Mouse (Mus musculus) neural tube, embryonic 12.5 days (tissue): ENCODE data around the gene Myh14. TPM values are rescaled to one million over a fixed set of nuclear protein-coding genes. Genes with fewer than 3 reads are reported as not detected.

ENCODE experiments used
- ATAC-seq: fragments of 200-750 bp; cut with Nextera tagmentation; 2 replicates; pipeline ENCODE4 v1.8.0; 2017; ENCODE audit warnings: low read depth, mild to moderate bottlenecking, moderate TSS enrichment, moderate library complexity; ENCODE audit not compliant: low FRiP score
- H3K27ac ChIP-seq: fragments of 300-500 bp; sonication (generic); 2 replicates; pipeline ENCODE4 v1.5.1; 2016
- H3K27me3 ChIP-seq: fragments of 300-500 bp; sonication (generic); replicated peaks from 2 replicates; pipeline ENCODE4 v1.6.1; 2016; ENCODE audit warnings: mild to moderate bottlenecking
- H3K36me3 ChIP-seq: fragments of 300-500 bp; sonication (generic); 2 replicates; pipeline ENCODE4 v1.6.1; 2016; ENCODE audit warnings: mild to moderate bottlenecking
- H3K4me1 ChIP-seq: fragments of 300-500 bp; sonication (generic); 2 replicates; pipeline ENCODE4 v1.6.1; 2016
- H3K4me2 ChIP-seq: fragments of 300-500 bp; sonication (generic); replicated peaks from 2 replicates; pipeline ENCODE4 v1.6.1; 2016; ENCODE audit warnings: mild to moderate bottlenecking
- H3K4me3 ChIP-seq: fragments of 300-500 bp; sonication (generic); 2 replicates; pipeline ENCODE4 v1.5.1; 2016
- H3K9ac ChIP-seq: fragments of 300-500 bp; sonication (generic); 2 replicates; pipeline ENCODE4 v1.6.1; 2016; ENCODE audit warnings: mild to moderate bottlenecking
- H3K9me3 ChIP-seq: fragments of 300-500 bp; sonication (generic); 2 replicates; pipeline ENCODE4 v1.6.1; 2016; ENCODE audit warnings: mild to moderate bottlenecking
- WGBS: fragments of 180-500 bp; shearing (Covaris S2); methylation state at CpG from one replicate; pipeline ENCODE4 v1.1.7; 2016; 5-methylcytosine and 5-hydroxymethylcytosine counted together
- polyA plus RNA-seq: library from polyadenylated mRNA; unstranded; fragments of >200 nt; fragmentation: Nextera tagmentation; extraction: Ambion mirVana; gene quantifications from 2 replicates; pipeline ENCODE4 v1.2.1, GENCODE M21; 2016

Gene Myh14
- polyA plus RNA-seq, 1 experiment from 2014 or later = 2.5 TPM

DNA sequence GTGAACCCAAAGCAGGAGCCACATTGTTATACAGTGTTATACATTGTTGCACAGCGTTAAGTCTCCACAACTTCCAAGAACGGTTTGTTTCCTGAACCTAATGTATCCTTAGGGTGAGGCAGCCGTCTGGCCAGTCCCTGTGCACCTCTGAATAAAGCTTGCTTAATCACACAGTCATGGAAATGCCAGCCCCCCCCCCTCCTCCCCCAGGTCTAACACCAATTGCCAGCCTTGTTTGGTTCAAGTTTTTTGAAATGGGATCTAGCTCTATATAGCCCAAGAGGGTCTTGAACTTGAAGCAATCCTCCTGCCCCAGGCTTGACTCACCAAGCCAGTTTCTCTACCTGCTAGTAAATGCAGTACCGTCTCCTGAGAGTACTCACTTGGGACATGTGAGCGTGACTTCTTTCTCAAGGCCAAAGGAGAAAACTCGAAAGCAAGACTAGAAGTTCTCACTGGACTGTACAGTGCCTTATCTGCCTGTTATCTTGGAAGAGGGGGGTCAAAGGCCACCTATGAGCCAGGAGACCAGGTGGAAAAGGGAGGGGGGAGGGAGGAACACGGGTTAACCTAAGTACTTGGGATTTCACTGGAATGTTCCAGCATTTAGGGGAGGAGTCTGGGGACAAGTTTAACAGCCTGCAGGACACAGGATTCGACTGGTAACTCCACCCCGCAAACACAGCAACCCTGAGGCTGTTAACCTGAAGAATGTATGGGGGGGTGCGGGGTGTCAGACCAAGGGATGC lies 23.0 kb upstream of the Myh14 start:
- H3K4me3 ChIP-seq = no peak overlapping the region
- no peak overlapping the region for H3K4me2 ChIP-seq
- H3K9ac ChIP-seq = no peak overlapping the region
- WGBS = 77% methylated on average over 10 of the region's 10 CpGs
- no peaks in the 10 kb centered on the region for H3K27me3 ChIP-seq
- no peaks in the 10 kb centered on the region for H3K9me3 ChIP-seq
- H3K27ac ChIP-seq = no peak overlapping the region
- 0 out of 2 replicates have a peak, but pooled peaks cover 6% of the 10 kb centered on the region for H3K4me1 ChIP-seq
- H3K36me3 ChIP-seq = no peaks in the 10 kb centered on the region
- ATAC-seq = no peak

DNA sequence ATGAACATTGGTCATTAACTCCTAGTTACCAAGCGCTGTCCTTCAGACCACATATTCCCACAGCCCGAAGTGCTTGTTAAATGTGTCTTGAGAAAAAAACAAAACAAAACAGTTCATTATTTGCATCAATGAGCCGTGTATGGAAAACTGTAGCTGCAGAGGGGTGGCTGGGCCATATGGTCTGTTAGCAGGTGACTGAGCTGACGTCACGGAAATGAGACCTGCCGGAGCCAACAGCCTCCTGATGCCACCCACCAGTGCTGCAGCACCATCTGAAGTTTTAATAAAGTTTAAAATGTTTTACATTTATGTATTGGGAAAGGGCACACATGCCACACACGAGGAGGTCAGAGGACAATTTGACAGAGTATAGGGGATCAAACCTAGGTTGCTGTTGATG lies 18.7 kb upstream of the Myh14 start:
- H3K9me3 ChIP-seq = no peaks in the 10 kb centered on the region
- H3K27me3 ChIP-seq = no peaks in the 10 kb centered on the region
- H3K36me3 ChIP-seq = no peaks in the 10 kb centered on the region
- WGBS = 90% methylated on average over 7 of the region's 7 CpGs
- no peak overlapping the region for H3K4me2 ChIP-seq
- no peak overlapping the region for H3K27ac ChIP-seq
- ATAC-seq = no peak
- H3K4me3 ChIP-seq = no peak overlapping the region
- no peaks in the 10 kb centered on the region for H3K4me1 ChIP-seq
- H3K9ac ChIP-seq = no peak overlapping the region

DNA sequence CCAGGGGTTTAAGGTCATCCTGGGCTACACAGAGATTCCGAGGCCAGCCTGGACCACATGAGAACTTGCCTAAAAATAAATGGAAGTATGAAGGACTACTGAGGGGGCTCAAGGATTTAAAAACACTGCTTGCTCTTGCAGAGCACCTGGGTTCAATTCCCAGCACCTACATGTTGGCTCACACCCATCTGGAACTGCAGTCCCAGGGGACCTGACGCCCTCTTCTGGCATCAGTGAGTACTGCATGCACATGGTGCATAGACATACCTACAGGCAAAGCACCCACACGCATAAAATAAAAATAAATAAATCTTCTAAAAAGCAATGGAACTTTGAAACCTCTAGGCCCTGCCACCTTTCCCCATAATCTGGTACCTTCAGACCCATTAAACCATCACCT lies 18.2 kb upstream of the Myh14 start:
- Histone ChIP-seq H3K4me1 (no peaks in the 10 kb centered on the region), H3K4me3 (no peak overlapping the region), H3K27me3 (no peaks in the 10 kb centered on the region), H3K9me3 (no peaks in the 10 kb centered on the region), H3K36me3 (no peaks in the 10 kb centered on the region), H3K27ac (no peak overlapping the region), H3K9ac (no peak overlapping the region), H3K4me2 (no peak overlapping the region)
- WGBS = 73% methylated on average over 3 of the region's 3 CpGs
- no peak for ATAC-seq

DNA sequence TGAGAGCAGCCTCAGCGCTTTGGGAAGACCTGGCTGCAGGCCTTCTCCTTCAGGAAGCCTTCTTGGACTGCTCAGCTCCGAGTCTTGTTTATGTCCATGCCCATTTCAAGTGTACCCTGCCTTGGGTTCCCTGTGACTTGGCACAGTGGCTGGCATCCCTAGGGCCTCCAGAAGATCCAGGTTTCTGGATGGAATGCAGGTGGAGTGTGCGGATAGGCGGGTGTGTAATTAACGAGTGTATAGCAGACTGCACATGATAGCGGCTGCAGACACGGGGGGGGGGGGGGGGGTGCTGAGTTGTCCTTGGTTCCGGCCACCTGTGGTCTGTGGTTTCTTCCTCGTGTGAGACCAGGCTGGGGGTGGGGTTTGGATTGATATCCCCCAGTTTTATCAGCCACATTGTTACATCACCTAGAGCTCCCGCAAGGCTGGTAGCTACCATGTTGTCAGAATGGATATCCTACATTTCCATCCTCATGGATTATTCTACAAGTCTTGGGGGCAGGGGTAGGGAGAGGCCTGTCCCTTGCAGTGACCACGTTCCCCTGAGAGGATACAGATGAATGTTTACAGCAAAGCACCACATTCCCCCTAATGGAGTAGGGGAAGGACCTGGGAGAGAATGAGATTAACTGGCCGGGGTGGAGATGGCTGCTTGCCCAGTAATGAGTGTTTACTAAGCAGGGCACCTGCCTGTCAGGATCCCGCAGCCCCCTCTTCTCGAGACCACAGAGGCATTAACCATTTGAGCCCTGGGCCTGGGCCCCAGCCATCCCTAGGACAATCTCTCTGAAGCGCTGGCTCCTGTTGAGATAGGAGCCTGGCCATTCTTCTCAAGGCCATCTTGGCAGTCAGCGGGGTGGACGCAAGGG lies 15.1 kb upstream of the Myh14 start:
- ATAC-seq = no peak
- no peak overlapping the region for H3K4me3 ChIP-seq
- no peaks in the 10 kb centered on the region for H3K4me1 ChIP-seq
- H3K9me3 ChIP-seq = 0 out of 2 replicates have a peak, but pooled peaks cover 2% of the 10 kb centered on the region
- H3K9ac ChIP-seq = no peak overlapping the region
- H3K36me3 ChIP-seq = no peaks in the 10 kb centered on the region
- H3K4me2 ChIP-seq = no peak overlapping the region
- H3K27me3 ChIP-seq = no peaks in the 10 kb centered on the region
- no peak overlapping the region for H3K27ac ChIP-seq
- 73% methylated on average over 17 of the region's 17 CpGs for WGBS

DNA sequence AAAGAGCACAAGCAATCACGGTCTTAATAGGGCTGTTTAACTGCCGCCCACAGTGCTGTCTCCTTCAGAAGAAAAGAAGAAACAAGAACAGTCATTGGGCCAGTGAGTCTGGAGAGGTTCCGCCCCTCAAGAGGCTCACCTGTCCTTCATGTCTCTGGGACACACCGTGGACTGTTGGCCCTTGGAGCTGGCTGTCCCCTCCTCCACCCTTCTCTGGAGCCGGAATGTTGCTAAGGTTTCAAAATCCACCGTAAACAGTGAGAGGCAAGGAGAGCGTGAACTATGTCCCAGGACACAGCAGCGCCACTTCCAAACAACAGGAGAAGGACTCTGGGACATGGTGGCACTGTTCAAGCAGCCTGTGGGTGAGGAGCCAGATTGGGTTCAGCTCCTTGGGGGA lies 13.0 kb upstream of the Myh14 start:
- WGBS = 72% methylated on average over 8 of the region's 8 CpGs
- H3K9me3 ChIP-seq = 0 out of 2 replicates have a peak, but pooled peaks cover 4% of the 10 kb centered on the region

DNA sequence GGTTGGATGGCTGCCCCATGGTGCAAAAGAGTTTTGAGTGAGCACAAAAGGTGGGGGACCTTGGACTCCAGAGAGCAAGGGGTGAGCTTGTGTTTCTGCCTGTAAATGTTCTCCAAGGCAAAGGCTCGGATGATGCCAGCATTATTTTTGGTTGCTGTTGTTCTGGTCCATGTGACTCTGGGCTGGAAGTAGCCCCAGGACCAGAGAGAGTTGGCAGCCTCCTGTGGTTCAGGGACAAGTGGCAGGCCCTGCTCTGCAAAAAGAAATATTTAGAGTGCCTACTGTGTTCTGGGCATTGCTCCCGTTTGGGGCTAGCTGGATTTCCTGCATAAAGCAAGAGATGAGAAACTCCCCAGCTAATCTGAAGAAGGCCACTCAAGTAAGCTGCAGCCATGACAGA lies 6.0 kb upstream of the Myh14 start:
- Histone ChIP-seq H3K9ac (no peak overlapping the region), H3K4me2 (no peak overlapping the region), H3K27me3 (peaks cover 9% of the 10 kb centered on the region; the same call in 1 of the 2 replicates), H3K4me1 (no peaks in the 10 kb centered on the region), H3K4me3 (no peak overlapping the region), H3K27ac (no peak overlapping the region), H3K36me3 (no peaks in the 10 kb centered on the region), H3K9me3 (peaks cover 8% of the 10 kb centered on the region; the same call in 1 of the 2 replicates)
- WGBS = 75% methylated on average over 2 of the region's 2 CpGs
- no peak for ATAC-seq

More for the DNA sequence above, 13.0 kb upstream of the Myh14 start:
- H3K4me3 ChIP-seq = no peak overlapping the region
- ATAC-seq = no peak
- no peaks in the 10 kb centered on the region for H3K36me3 ChIP-seq
- H3K4me2 ChIP-seq = no peak overlapping the region
- H3K27ac ChIP-seq = no peak overlapping the region
- H3K9ac ChIP-seq = no peak overlapping the region
- no peaks in the 10 kb centered on the region for H3K4me1 ChIP-seq
- no peaks in the 10 kb centered on the region for H3K27me3 ChIP-seq

DNA sequence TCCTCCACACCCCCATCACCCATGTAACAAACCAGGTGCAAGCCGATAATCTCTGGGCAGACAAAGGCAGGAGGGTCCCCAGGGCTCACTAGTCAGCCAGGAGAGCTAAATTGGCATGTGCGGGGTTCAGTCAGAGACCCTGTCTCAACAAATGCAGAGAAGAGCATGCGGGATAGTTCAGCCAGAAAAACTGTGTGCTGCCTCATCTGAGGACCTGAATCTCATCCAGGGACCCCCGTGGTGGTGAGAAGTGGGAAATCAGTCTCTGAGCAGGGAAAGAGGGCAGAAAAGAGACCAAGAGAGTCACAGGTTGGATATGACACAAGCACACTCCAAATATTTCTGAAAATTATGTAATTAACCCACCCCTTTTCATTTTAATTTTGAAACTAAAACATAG lies 5.5 kb upstream of the Myh14 start:
- peaks cover 9% of the 10 kb centered on the region; the same call in 1 of the 2 replicates for H3K27me3 ChIP-seq
- H3K4me2 ChIP-seq = no peak overlapping the region
- no peak overlapping the region for H3K9ac ChIP-seq
- H3K27ac ChIP-seq = no peak overlapping the region
- H3K4me1 ChIP-seq = 0 out of 2 replicates have a peak, but pooled peaks cover 2% of the 10 kb centered on the region
- H3K9me3 ChIP-seq = peaks cover 8% of the 10 kb centered on the region; the same call in 1 of the 2 replicates
- no peak for ATAC-seq
- 56% methylated on average over 4 of the region's 4 CpGs for whole genome bisulfite sequencing
- H3K36me3 ChIP-seq = no peaks in the 10 kb centered on the region
- no peak overlapping the region for H3K4me3 ChIP-seq

DNA sequence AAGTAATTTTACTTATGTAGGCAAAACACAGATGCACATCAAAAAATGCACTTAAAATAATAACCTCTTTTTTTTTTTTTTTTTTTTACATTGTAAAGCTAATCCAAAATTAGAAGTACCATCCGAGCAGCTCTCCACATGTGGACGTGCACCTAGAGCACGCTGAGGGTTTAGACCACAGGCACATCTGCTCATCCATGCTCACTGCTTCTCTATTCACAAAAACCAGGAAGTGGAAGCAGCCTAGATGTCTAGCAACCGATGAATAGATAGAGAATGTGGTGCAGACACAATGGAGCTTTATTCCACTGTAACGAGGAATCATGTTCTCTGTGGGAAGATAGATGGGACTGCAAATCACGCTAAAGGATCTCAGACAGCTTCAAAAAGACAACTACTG lies 4.5 kb upstream of the Myh14 start:
- H3K27ac ChIP-seq = no peak overlapping the region
- H3K9me3 ChIP-seq = peaks cover 4% of the 10 kb centered on the region; the same call in 1 of the 2 replicates
- 0 out of 2 replicates have a peak, but pooled peaks cover 9% of the 10 kb centered on the region for H3K4me1 ChIP-seq
- no peak overlapping the region for H3K4me2 ChIP-seq
- no peak for ATAC-seq
- peaks cover 16% of the 10 kb centered on the region; the same call in 1 of the 2 replicates for H3K27me3 ChIP-seq
- no peaks in the 10 kb centered on the region for H3K36me3 ChIP-seq
- H3K4me3 ChIP-seq = no peak overlapping the region
- WGBS = 59% methylated on average over 6 of the region's 6 CpGs
- H3K9ac ChIP-seq = no peak overlapping the region

DNA sequence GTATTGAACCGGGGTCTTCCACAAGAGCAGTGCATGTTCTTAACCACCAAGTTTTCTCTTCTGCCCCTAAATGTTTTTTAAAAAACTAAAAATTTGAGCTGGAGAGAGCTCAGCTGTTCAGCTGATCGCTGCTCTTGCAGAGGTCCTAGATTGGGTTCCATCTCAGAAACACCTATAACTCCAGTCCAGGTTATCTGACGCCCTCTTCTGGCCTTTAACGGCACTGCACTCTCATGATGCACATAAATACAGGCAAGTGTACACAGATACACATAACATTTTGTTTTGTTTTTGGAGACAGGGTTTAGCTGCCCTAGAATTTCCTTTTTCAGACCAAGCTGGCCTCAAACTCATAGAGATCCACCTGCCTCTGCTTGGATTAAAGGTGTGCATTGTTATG lies 3.9 kb upstream of the Myh14 start:
- H3K4me2 ChIP-seq = no peak overlapping the region
- no peaks in the 10 kb centered on the region for H3K36me3 ChIP-seq
- 0 out of 2 replicates have a peak, but pooled peaks cover 9% of the 10 kb centered on the region for H3K4me1 ChIP-seq
- H3K27ac ChIP-seq = no peak overlapping the region
- H3K27me3 ChIP-seq = peaks cover 19% of the 10 kb centered on the region; the same call in 1 of the 2 replicates
- no peak overlapping the region for H3K4me3 ChIP-seq
- no peak overlapping the region for H3K9ac ChIP-seq
- WGBS = 74% methylated on average over 4 of the region's 4 CpGs
- peaks cover 4% of the 10 kb centered on the region; the same call in 1 of the 2 replicates for H3K9me3 ChIP-seq
- ATAC-seq = no peak

DNA sequence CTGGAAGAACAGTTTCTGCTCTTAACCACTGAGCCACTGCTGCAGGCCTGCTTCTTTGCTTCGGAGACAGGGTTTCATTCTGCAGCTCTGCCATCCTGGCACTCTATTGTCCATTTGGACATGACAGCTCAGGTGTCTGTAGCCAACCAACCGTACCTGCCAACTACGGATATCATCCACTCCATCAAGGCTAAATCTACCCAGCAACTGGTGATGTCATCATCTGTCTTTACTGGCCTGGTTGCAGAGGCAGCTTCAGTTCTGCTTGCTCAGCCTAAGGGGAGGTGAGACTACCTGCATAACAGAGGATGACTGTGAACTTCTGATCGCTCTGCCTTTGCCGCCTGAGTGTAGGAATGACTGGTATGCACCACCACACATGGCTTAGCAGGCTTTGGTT lies 1.6 kb upstream of the Myh14 start:
- Histone ChIP-seq H3K27me3 (peaks cover 38% of the 10 kb centered on the region), H3K9ac (no peak overlapping the region), H3K36me3 (no peaks in the 10 kb centered on the region), H3K4me2 (no peak overlapping the region), H3K27ac (no peak overlapping the region), H3K4me3 (no peak overlapping the region), H3K4me1 (0 out of 2 replicates have a peak, but pooled peaks cover 9% of the 10 kb centered on the region), H3K9me3 (peaks cover 4% of the 10 kb centered on the region; the same call in 1 of the 2 replicates)
- whole genome bisulfite sequencing = 79% methylated on average over 5 of the region's 5 CpGs
- no peak for ATAC-seq

DNA sequence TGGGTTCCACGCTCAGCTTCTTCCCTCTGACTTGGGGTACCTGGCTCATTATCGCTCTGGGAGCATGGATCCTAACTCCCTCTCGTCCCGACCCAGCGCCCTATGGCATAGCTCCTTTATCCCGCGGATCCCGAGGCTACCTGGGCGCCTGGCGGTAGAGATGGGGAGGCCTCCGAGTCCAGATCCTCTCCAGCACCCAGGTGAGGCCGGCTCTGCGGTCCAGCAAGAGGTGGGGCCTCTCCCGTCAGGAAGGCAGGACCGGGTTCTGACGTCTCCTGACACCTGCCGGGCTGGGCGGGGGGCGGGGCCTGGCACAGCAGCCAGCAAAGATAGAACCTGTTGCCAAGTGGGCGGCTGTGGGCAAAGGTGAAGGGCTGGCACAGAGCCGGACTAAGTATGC lies 1.5 kb downstream of the Myh14 start:
- H3K27ac ChIP-seq = no peak overlapping the region
- H3K27me3 ChIP-seq = peaks cover 40% of the 10 kb centered on the region
- peaks cover 6% of the 10 kb centered on the region; the same call in 1 of the 2 replicates for H3K9me3 ChIP-seq
- H3K4me1 ChIP-seq = 0 out of 2 replicates have a peak, but pooled peaks cover 9% of the 10 kb centered on the region
- H3K9ac ChIP-seq = no peak overlapping the region
- 16% methylated on average over 21 of the region's 21 CpGs for WGBS
- H3K4me3 ChIP-seq = no peak overlapping the region
- no peaks in the 10 kb centered on the region for H3K36me3 ChIP-seq
- no peak for ATAC-seq
- no peak overlapping the region for H3K4me2 ChIP-seq
